Mouse (Mus musculus) mature B cell (primary cell): ENCODE data around the gene Lamb1.

ENCODE experiments used
- in situ Hi-C: fragments of 300-500 bp; cut with MboI; formaldehyde crosslinking; loops from 2 replicates; pipeline ENCODE4 v1.14.3; 2019

Lamb1 gene

GRCm38 (mm10) chr12:31314310-31314709 is 49.3 kb downstream of the Lamb1 start:
- in situ Hi-C loops, result no loop called here

GRCm38 (mm10) chr12:31315961-31316360 is 50.9 kb downstream of the Lamb1 start:
- in situ Hi-C loops, result no loop called here

GRCm38 (mm10) chr12:31317670-31318408 is 52.8 kb downstream of the Lamb1 start:
- in situ Hi-C loops, result no loop called here

DNA sequence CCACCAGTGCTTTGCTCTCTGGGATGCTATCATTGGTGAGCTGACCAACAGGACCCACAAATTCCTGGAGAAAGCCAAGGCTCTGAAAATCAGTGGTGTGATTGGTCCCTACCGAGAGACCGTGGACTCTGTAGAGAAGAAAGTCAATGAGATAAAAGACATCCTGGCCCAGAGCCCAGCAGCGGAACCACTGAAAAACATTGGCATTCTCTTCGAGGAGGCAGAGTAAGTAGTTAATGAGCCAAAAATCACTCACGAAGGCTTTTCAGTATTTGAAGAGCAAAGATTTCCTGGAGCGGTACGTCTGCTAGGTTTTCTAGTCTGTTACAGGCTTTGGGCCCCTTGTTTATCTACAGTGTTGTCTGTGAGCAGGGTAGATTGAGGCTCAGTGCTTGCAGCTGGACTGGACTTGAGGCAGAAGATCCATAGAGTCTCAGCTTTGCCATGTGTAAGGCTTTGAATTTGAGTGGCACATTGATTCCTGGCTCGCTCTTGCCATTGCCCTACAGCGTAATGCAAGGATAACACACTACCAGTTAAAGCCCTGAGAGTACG is 53.5 kb downstream of the Lamb1 start:
- in situ Hi-C loops, result no loop called here

DNA sequence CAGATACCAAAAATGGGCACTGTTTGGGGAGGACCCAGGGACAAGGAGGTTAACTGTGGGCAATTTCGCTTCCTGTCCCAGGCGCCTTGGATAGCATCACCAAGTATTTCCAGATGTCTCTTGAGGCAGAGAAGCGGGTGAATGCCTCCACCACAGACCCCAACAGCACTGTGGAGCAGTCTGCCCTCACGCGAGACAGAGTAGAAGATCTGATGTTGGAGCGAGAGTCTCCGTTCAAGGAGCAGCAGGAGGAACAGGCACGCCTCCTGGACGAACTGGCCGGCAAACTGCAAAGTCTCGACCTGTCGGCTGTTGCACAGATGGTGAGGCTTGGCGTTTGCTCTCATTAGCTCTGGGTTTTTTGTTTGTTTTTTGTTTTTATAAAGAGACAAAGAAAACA is 55.8 kb downstream of the Lamb1 start:
- in situ Hi-C loops, result no loop called here

- in situ Hi-C loops, result no loop called here
Measured at GRCm38 (mm10) chr12:31321532-31321931, 56.5 kb downstream of the Lamb1 start.

- in situ Hi-C loops, result no loop called here
Measured at GRCm38 (mm10) chr12:31323136-31323695, 58.2 kb downstream of the Lamb1 start.

DNA sequence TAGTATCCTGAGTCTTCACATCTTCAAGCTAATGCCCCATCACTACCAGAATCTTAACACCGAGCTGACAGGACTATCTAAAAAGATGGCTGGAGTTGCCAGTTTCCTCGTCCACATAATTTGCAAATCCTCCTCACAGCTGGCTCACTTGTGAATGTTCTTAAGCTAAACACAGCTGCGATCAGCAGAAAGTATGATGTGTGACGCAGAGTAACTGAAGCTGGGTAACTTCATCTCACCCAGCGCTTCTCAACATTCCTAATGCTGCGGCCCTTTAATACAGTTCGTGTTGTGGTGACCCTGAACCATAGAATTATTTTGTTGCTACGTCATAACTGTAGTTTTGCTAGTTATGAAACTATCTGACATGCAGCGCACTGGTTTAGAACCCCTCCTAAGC is 62.1 kb downstream of the Lamb1 start:
- in situ Hi-C loops, result no loop called here

GRCm38 (mm10) chr12:31333261-31333660 is 68.2 kb downstream of the Lamb1 start:
- in situ Hi-C loops, result no loop called here

DNA sequence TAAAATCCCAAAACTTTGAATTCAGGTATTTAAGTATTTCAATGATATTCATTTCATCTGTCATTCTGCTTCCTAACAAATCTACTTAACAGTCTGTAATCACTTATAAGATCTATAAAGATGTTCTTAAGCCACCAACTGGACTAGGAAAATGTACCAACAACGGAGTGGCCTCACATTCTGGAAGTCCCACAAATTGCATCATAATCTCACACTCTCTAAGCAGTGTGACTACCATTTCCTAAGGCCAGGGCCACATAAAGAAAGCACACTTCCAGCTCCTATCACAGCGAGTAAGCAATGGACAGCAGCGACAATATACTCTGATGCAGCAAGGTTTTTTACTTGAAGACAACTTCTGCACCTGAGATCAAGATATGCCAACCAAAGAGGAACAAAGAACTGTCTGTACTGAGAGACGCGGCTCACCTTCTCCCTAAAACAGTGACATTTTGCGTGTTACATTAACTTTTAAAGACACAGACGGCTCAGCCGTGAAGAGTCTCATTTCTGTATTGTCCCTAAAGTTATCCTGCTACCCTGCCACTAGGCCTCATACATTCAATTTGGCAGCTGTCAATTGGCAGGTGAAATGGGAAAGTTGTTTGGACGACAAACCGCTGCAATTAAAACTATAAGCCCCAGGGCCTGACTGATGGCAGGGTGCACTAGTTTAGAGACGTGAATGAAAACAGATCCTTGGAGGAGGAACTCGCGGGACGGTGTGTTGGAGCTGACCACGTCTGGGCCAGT is 85.3 kb downstream of the Lamb1 start:
- in situ Hi-C loops, result no loop called here

DNA sequence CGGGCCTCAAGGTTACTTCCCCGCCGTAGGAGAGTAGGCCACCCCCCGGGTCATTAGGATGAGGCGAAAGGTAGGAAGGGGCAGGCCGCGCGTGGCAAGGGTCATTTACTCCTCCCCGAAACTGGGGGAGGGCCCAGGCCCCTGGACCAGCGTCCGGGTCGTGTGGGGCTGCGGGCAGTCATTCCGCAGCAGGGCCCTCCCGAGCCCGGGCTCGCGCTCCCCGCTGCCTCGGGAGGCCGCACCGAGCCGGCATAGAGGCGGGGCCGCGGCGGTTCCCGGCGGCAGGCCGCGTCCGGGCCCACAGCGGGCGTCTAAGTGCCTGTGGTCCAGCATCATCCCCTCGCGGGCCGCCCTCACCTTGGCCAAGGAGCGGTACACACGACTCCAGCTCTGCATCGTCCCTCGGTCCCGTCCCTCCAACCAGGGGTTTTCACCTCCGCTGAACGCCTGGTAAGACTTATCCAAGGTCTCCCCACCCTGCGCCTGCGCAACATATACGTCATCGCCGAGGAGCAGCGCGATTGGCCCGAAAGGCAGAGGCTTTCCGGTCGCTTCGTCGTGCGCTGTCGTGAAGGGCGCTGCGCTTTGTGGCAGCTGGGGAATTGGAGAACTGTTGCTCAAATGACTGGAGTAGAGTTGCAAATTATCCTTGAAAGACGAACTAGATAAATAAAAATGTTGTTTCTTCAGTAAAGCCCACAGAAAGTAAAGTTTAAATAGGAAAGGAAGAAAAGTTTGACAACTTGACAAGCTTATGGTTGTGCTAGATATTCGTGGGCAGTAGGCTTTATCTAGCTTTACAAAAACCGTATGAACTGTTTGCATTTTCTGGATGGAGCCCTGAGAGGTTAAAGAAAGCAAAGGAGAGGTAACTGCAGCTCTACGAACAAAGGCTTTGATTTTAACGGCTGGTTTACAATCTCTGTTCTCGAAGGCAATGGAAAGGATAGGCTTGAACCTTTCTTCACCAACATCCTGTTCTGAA is 86.2 kb downstream of the Lamb1 start, which contains the start of gene Dld:
Dld (minus strand) TSS at position 510 of the 985 bp plus-strand sequence.
- in situ Hi-C loops, result no loop called here

DNA sequence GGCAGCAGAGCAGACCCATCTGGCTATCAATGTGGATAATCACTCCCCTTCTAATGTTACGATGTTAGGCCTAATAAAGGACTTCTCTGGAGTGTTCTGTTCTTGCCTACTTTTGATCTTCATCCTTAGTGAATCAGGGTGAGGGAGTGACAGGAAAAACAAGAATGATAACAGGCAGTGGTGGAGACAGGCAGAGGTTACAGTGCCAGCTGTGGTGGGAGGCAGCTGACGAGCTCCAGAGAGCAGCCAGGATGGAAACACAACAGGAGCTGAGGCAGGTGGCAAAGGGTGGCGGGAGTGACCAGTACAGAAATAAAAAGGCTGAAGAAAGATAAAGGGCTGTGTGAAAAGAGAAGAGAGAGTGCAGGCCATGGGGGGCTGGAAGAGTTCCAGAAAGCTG is 101.4 kb downstream of the Lamb1 start:
- in situ Hi-C loops, result no loop called here

GRCm38 (mm10) chr12:31367721-31368120 is 102.7 kb downstream of the Lamb1 start:
- in situ Hi-C loops, result no loop called here

DNA sequence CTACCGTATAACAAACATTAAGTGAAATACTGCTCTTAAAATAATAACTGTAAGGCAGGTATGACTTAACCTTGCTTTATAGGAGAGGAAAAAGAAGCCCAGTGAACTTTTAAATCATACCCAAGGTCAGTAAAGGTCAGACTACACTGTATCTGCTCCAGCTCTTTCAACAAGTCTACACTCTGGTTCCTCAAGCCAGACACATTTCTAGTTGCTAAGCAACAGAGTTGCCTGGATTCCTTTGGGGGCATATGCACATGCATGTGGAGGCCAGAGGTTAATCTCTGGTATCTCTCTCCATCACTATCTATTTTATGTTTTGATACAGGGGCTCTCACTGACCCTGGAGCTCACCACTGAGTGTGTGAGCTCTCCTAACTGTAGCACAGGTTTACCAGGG is 104.1 kb downstream of the Lamb1 start:
- in situ Hi-C loops, result no loop called here

DNA sequence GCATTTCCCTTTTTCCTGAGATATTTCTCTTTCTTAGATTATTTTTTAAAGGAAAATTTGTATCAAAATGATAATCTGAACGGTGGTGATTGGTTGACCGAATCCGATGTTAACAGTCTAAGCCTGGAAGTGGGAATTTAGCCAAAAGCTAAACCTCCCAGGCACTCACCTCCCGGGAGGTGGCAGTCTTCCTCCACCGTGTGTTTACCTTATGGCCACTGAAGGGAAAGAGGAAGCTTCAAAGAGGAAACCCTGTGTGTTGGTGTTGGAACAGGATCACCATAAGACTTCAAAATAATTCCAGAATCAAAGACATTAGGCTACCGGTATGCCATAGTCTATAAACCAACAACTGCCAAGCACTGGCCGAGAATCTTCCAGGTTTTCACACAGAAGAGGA is 104.6 kb downstream of the Lamb1 start:
- in situ Hi-C loops, result no loop called here

DNA sequence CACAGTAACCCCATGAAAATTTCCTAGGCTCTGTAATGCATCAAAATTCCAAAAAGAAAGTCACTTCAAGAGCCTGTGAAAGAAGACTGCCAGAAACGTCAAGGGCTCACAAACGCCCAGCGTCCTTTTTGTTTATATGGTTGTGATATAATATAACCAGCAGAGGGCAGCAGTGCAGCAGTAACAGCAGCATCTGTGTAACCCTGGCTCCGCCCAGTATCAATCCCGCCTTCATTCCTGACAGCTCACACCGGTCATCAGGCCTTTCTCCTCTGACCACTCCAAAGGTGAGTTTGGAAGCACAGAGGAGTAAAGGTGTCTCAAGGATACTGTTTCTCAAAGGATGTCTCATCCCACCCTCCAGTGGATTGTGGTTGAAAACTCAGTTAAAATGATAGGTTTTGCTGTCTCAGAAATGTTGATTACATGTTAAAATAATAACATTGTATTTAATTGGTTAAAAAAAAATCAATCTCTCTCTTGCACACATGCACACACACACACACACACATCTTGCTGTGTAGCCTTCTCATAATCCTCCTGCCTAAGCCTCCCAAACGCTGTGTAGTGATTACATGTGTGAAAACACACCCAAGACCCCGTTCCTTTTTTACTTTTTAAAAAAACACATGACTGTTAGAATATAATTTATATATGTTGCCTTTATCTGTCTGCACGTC is 109.7 kb downstream of the Lamb1 start:
- in situ Hi-C loops, result no loop called here

DNA sequence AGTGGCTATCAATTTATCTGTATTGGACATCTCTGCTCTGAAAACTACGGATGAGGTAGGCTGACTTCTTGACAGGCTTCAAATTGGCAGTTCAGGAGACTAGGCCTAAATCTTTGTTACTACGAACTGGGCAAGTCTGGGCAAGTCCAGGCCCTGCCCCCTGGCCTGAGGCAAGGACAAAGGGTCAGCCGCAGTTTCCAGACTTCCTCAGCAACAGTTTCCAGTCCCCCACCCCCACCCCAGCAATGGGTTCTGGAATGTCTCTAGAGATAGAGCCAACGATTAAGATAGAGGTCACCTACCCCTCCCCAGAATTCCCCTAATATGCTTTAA is 110.2 kb downstream of the Lamb1 start:
- in situ Hi-C loops, result no loop called here

DNA sequence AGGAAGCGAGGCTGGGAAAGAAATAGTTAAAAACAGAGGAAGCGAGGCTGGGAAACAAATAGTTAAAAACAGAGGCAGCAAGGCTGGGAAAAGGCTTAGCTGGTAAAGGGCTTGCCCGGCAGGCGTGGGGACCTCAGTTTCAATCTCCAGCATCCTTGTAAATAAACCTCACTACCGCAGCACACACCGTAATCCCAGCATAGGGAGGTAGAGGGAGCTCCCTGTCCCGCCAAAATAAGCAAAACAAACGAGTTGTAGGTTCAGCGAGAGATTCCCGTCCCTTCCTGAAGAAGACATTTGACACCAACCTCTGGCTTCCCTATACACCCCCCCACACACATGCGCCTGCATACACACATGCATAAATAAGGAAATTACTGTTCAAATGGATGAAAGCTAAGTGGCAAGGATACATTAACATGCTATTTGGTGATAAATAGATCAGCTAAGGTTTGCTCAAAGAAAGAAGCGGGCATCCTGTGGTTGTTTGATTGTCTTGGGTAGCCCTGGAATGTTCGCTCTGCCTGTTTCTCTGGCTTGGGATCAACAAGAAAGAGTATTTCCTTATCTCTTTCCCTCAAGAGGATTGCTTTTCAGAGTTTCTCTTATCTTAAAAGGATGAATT is 111.4 kb downstream of the Lamb1 start:
- in situ Hi-C loops, result no loop called here

- in situ Hi-C loops, result no loop called here
Measured at GRCm38 (mm10) chr12:31377241-31377640, 112.2 kb downstream of the Lamb1 start.
